Mouse (Mus musculus) ES-E14 (cell line): ENCODE data around the gene Nmur1. TPM values are rescaled to one million over a fixed set of nuclear protein-coding genes. Genes with fewer than 3 reads are reported as not detected.
A peak's percentile ranks its signal among the peaks of the same experiment; 100 is the strongest.

Experiments
- DNase-seq: peaks from one replicate; pipeline ENCODE4 v3.0.0-alpha.2; 2013; ENCODE audit warnings: low read depth, low spot score
- H3K27ac ChIP-seq: 2 replicates; pipeline ENCODE4 v1.5.1; 2012; ENCODE audit warnings: low read depth, mild to moderate bottlenecking, low read length, moderate library complexity, mixed read lengths; ENCODE audit not compliant: poor library complexity, insufficient read depth, severe bottlenecking
- H3K36me3 ChIP-seq: 2 replicates; pipeline ENCODE4 v1.6.1; 2012; ENCODE audit warnings: mild to moderate bottlenecking, low read length, moderate library complexity, mixed read lengths; ENCODE audit not compliant: control insufficient read depth, poor library complexity, insufficient read depth, severe bottlenecking
- H3K4me1 ChIP-seq, 2 experiments: fragments of 150-350 bp in 1 of 2; sonication (generic) in 1 of 2; 2 replicates each; pipeline ENCODE4 v1.6.1; 2012; ENCODE audit warnings: low read length in 2 of 2, mild to moderate bottlenecking in 1 of 2, mixed read lengths in 1 of 2; ENCODE audit not compliant: control insufficient read depth in 2 of 2, insufficient read depth in 2 of 2, poor library complexity in 1 of 2
- H3K4me3 ChIP-seq, 2 experiments: fragments of 150-350 bp in 1 of 2; sonication (generic) in 1 of 2; 2 replicates each; pipeline ENCODE4 v1.5.1; 2012; ENCODE audit warnings: low read length in 2 of 2, low read depth in 1 of 2, mild to moderate bottlenecking in 1 of 2, mixed read lengths in 1 of 2; ENCODE audit not compliant: insufficient read depth in 1 of 2, poor library complexity in 1 of 2, severe bottlenecking in 1 of 2
- H3K9ac ChIP-seq: 2 replicates; pipeline ENCODE4 v1.6.1; 2012; ENCODE audit warnings: low read depth, mild to moderate bottlenecking, low read length, mixed read lengths; ENCODE audit not compliant: poor library complexity, insufficient read depth, severe bottlenecking
- H3K9me3 ChIP-seq: fragments of 150-350 bp; sonication (generic); 2 replicates; pipeline ENCODE4 v1.6.1; 2012; ENCODE audit warnings: low read depth, mild to moderate bottlenecking, low read length; ENCODE audit not compliant: control insufficient read depth, insufficient read depth
- CHD2 ChIP-seq: IDR thresholded peaks from 2 replicates; pipeline ENCODE4 v1.6.1; 2014; ENCODE audit warnings: mild to moderate bottlenecking, low read depth, low read length, inconsistent platforms
- HCFC1 ChIP-seq: IDR thresholded peaks from 2 replicates; pipeline ENCODE4 v1.6.1; 2012; ENCODE audit warnings: low read length, inconsistent platforms, borderline replicate concordance; ENCODE audit not compliant: insufficient read depth
- MAFK ChIP-seq: IDR thresholded peaks from 2 replicates; pipeline ENCODE4 v1.6.1; 2014; ENCODE audit warnings: mild to moderate bottlenecking, low read depth, low read length, inconsistent platforms; ENCODE audit not compliant: insufficient read depth
- ZC3H11A ChIP-seq: IDR thresholded peaks from 2 replicates; pipeline ENCODE4 v1.6.1; 2012; ENCODE audit warnings: low read depth, mild to moderate bottlenecking, inconsistent platforms, low read length, borderline replicate concordance
- ZNF384 ChIP-seq: IDR thresholded peaks from 2 replicates; pipeline ENCODE4 v1.6.1; 2012; ENCODE audit warnings: low read depth, low read length, inconsistent platforms
- in situ Hi-C, 2 experiments: fragments of 600-800 bp; cut with MboI; formaldehyde crosslinking; loops; one replicate each; pipeline ENCODE4 v1.15.1; 2025; ENCODE audit warnings: low sequenced_read_pairs in 2 of 2, inconsistent platforms in 1 of 2; ENCODE audit not compliant: unreplicated experiment in 2 of 2
- total RNA-seq: library from RNA; depleted of rRNA; stranded (reverse); fragments of 300-350 nt; gene quantifications from 2 replicates; pipeline ENCODE4 v1.2.3, GENCODE M21; 2012

Gene Nmur1
- total RNA-seq, 1 experiment = 0.18 TPM

GRCm38 (mm10) chr1:86349696-86350095, 76.3 kb downstream of the Nmur1 start:
- TF ChIP-seq ZC3H11A (no peak), CHD2 (no peak), HCFC1 (no peak), MAFK (no peak), ZNF384 (no peak)
- Histone ChIP-seq H3K9ac (no peak overlapping the region), H3K4me1 (no peaks in the 10 kb centered on the region; a peak in 2 of 4 replicates), H3K36me3 (peaks cover 45% of the 10 kb centered on the region), H3K9me3 (no peaks in the 10 kb centered on the region), H3K4me3 (no peak overlapping the region), H3K27ac (no peak overlapping the region; the same call in 1 of the 2 replicates)
- DNase-seq = no peak
- in situ Hi-C loops = no loop called here

- in situ Hi-C loops = no loop called here
- DNase-seq = no peak
- Histone ChIP-seq H3K9ac (no peak overlapping the region), H3K4me3 (no peak overlapping the region), H3K27ac (peak overlapping the region; percentile 84), H3K36me3 (peaks cover 40% of the 10 kb centered on the region), H3K9me3 (no peaks in the 10 kb centered on the region), H3K4me1 (no peaks in the 10 kb centered on the region; a peak in 2 of 4 replicates)
- TF ChIP-seq HCFC1 (no peak), MAFK (no peak), CHD2 (no peak), ZC3H11A (no peak), ZNF384 (no peak)
Observed at GRCm38 (mm10) chr1:86349201-86349600, 76.8 kb downstream of the Nmur1 start.

GRCm38 (mm10) chr1:86348801-86349200, 77.2 kb downstream of the Nmur1 start:
- Histone ChIP-seq H3K4me1 (no peaks in the 10 kb centered on the region; a peak in 2 of 4 replicates), H3K9me3 (no peaks in the 10 kb centered on the region), H3K4me3 (no peak overlapping the region), H3K36me3 (peaks cover 37% of the 10 kb centered on the region), H3K27ac (peak overlapping the region; percentile 84; the same call in 1 of the 2 replicates), H3K9ac (no peak overlapping the region)
- TF ChIP-seq ZC3H11A (no peak), HCFC1 (no peak), CHD2 (no peak), ZNF384 (no peak), MAFK (no peak)
- in situ Hi-C loops = no loop called here
- peak; percentile 68 for DNase-seq

GRCm38 (mm10) chr1:86348083-86348482, 77.9 kb downstream of the Nmur1 start:
- Histone ChIP-seq H3K36me3 (peaks cover 31% of the 10 kb centered on the region), H3K4me1 (no peaks in the 10 kb centered on the region; a peak in 2 of 4 replicates), H3K9me3 (no peaks in the 10 kb centered on the region), H3K27ac (peak overlapping the region; percentile 17; the same call in 1 of the 2 replicates), H3K9ac (no peak overlapping the region), H3K4me3 (no peak overlapping the region)
- no peak for DNase-seq
- no peak for TF ChIP-seq ZC3H11A
- TF ChIP-seq CHD2 = no peak
- TF ChIP-seq MAFK = no peak
- TF ChIP-seq HCFC1 = no peak
- TF ChIP-seq ZNF384 = no peak
- in situ Hi-C loops = no loop called here

GRCm38 (mm10) chr1:86347716-86348045, 78.3 kb downstream of the Nmur1 start:
- Histone ChIP-seq H3K4me3 (no peak overlapping the region), H3K9ac (no peak overlapping the region), H3K36me3 (peaks cover 29% of the 10 kb centered on the region), H3K9me3 (no peaks in the 10 kb centered on the region), H3K27ac (peak overlapping the region; percentile 17; the same call in 1 of the 2 replicates), H3K4me1 (no peaks in the 10 kb centered on the region; a peak in 2 of 4 replicates)
- no peak for DNase-seq
- in situ Hi-C loops = no loop called here
- TF ChIP-seq HCFC1 (no peak), ZC3H11A (no peak)
